Mouse (Mus musculus): ENCODE data around the gene Hoxd12.

- TF ChIP-seq CTCF (IDR thresholded peaks at IDR 0.05; ENCODE audit: low read depth), result no peak
- TF ChIP-seq EP300 (IDR thresholded peaks at IDR 0.05; ENCODE audit: low read depth), result no peak
These were observed 4.2 kb downstream of the Hoxd12 start, which contains the start of gene Hoxd11 for GRCm38 (mm10) chr2:74678891-74679595.
